ENCODE assay signal across 40 mouse cellular contexts in the genomic region with DNA sequence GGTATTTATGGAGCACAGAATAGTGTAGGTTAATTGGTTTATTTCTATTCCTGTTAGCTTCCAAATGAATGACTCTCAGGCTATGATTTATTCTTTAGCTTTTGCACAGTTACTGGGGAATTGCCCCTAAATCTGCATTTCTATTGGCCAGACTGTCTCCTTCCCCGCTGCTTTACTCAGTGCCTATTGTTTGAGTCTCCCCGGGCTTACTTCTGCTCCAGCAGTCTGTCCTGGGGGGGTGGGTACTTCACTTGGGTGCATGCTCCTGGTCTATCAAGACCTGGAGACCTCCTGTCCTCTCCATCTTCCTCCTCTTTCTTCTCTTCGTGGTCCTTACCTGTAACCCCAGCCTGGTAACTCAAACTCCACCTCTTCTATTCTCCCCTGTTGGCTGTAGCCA. TPM values are rescaled to one million over a fixed set of nuclear protein-coding genes. Genes with fewer than 3 reads are reported as not detected.
"Had no signal": no experiment of that assay in that cellular context is flagged by ENCODE, and none has a peak within 500 bp of the region (broad histone marks: within the 10 kb centered on the region; RNA-seq: fewer than 3 reads in every experiment).

No protein-coding gene starts in this region.

- H3K4me3 ChIP-seq: heart, embryonic 12.5 days; heart, embryonic 13.5 days; heart, embryonic 15.5 days; hindbrain, embryonic 10.5 days; hindbrain, embryonic 12.5 days; hindbrain, embryonic 13.5 days; hindbrain, embryonic 15.5 days; intestine, embryonic 15.5 days; kidney, embryonic 15.5 days; layer of hippocampus, adult 2 months; left cerebral cortex, adult 2 months had no signal

- DNase-seq: heart, postnatal 10 days; heart, postnatal 14 days; heart, postnatal 36 days; heart, postnatal 4 days; kidney, adult 11 months; kidney, adult 18-20 months; kidney, adult 2 months; kidney, adult 8-10 months; kidney, adult 9 months; kidney, postnatal 10 days; kidney, postnatal 14 days; kidney, postnatal 25 days; kidney, postnatal 36 days; kidney, postnatal 4 days; layer of hippocampus, adult 9-11 months; layer of hippocampus, postnatal 36 days had no signal

- H3K9ac ChIP-seq: heart, embryonic 12.5 days; heart, embryonic 13.5 days; heart, embryonic 15.5 days; hindbrain, embryonic 12.5 days; hindbrain, embryonic 13.5 days; hindbrain, embryonic 14.5 days; hindbrain, embryonic 15.5 days; intestine, embryonic 15.5 days; kidney, embryonic 15.5 days had no signal

- H3K4me2 ChIP-seq: heart, embryonic 11.5 days; heart, embryonic 12.5 days; heart, embryonic 13.5 days; heart, embryonic 15.5 days; hindbrain, embryonic 12.5 days; hindbrain, embryonic 13.5 days; hindbrain, embryonic 14.5 days; hindbrain, embryonic 15.5 days; intestine, embryonic 15.5 days; kidney, embryonic 15.5 days had no signal

- H3K9me3 ChIP-seq: heart, embryonic 12.5 days; heart, embryonic 13.5 days; heart, embryonic 15.5 days; hindbrain, embryonic 10.5 days; hindbrain, embryonic 12.5 days; hindbrain, embryonic 13.5 days; hindbrain, embryonic 15.5 days; intestine, embryonic 15.5 days; kidney, embryonic 15.5 days had no signal

- ATAC-seq: hindbrain, embryonic 16.5 days; hindbrain, postnatal 0 days; inflammation-experienced regulatory T-cells, adult 6 months; intestine, embryonic 15.5 days; intestine, embryonic 16.5 days had no signal

- H3K4me1 ChIP-seq: heart, embryonic 12.5 days; heart, embryonic 13.5 days; heart, embryonic 15.5 days; hindbrain, embryonic 12.5 days; hindbrain, embryonic 13.5 days; hindbrain, embryonic 15.5 days; intestine, embryonic 15.5 days; kidney, embryonic 15.5 days had no signal

- H3K27ac ChIP-seq: heart, embryonic 13.5 days; heart, embryonic 15.5 days; hindbrain, embryonic 10.5 days; hindbrain, embryonic 12.5 days; hindbrain, embryonic 13.5 days; hindbrain, embryonic 14.5 days; hindbrain, embryonic 15.5 days; hindbrain, postnatal 0 days; intestine, embryonic 15.5 days; kidney, embryonic 15.5 days; kidney, postnatal 0 days; layer of hippocampus, adult 2 months; left cerebral cortex, adult 2 months had no signal

- H3K36me3 ChIP-seq: heart, embryonic 12.5 days; heart, embryonic 13.5 days; heart, embryonic 15.5 days; hindbrain, embryonic 10.5 days; hindbrain, embryonic 12.5 days; hindbrain, embryonic 13.5 days; hindbrain, embryonic 15.5 days; intestine, embryonic 15.5 days; kidney, embryonic 15.5 days had no signal

- H3K27me3 ChIP-seq: heart, embryonic 12.5 days; heart, embryonic 13.5 days; heart, embryonic 15.5 days; hindbrain, embryonic 12.5 days; hindbrain, embryonic 13.5 days; hindbrain, embryonic 15.5 days; intestine, embryonic 15.5 days; kidney, embryonic 15.5 days had no signal

RNA-seq across cellular contexts. Expression of a gene that starts 36.7 kb away (rescaled TPM):
- polyA plus RNA-seq: heart, embryonic 11.5 days; heart, embryonic 12.5 days; heart, embryonic 13.5 days; heart, embryonic 14.5 days; heart, embryonic 16.5 days; heart, postnatal 0 days; hindbrain, embryonic 10.5 days; hindbrain, embryonic 12.5 days; hindbrain, embryonic 13.5 days; hindbrain, embryonic 14.5 days; hindbrain, postnatal 0 days; inflammation-experienced regulatory T-cells, adult 6 months; intestine, embryonic 14.5 days; intestine, embryonic 15.5 days; intestine, embryonic 16.5 days; kidney, embryonic 14.5 days; kidney, embryonic 15.5 days; kidney, embryonic 16.5 days; kidney, postnatal 0 days had no signal
